Mouse (Mus musculus): ENCODE measurements around the gene Dnm3.
A peak's percentile ranks its signal among the peaks of the same experiment; 100 is the strongest.

The Dnm3 gene

GRCm38 (mm10) chr1:162074626-162075410 lies 403.0 kb downstream of the Dnm3 start:
- DNase-seq (ENCODE audit: low spot score) = no peak

- DNase-seq (ENCODE audit: low spot score) = no peak
These were observed 404.8 kb downstream of the Dnm3 start for GRCm38 (mm10) chr1:162072917-162073578.

- DNase-seq (ENCODE audit: low spot score) = no peak
These were observed 424.2 kb downstream of the Dnm3 start for GRCm38 (mm10) chr1:162053608-162054007.

GRCm38 (mm10) chr1:162053186-162053585 lies 424.6 kb downstream of the Dnm3 start:
- no peak for DNase-seq (ENCODE audit: low spot score)

- DNase-seq (ENCODE audit: low spot score) = no peak
These were observed 425.1 kb downstream of the Dnm3 start for GRCm38 (mm10) chr1:162052755-162053154.

GRCm38 (mm10) chr1:162052138-162052537 lies 425.7 kb downstream of the Dnm3 start:
- DNase-seq (ENCODE audit: low spot score) = no peak

- DNase-seq (ENCODE audit: low spot score) = no peak
These were observed 426.1 kb downstream of the Dnm3 start for GRCm38 (mm10) chr1:162051710-162052109.

GRCm38 (mm10) chr1:162047673-162048072 lies 430.2 kb downstream of the Dnm3 start:
- DNase-seq (ENCODE audit: low spot score) = no peak

GRCm38 (mm10) chr1:162043788-162044717 lies 433.8 kb downstream of the Dnm3 start:
- no peak for DNase-seq (ENCODE audit: low spot score)

- no peak for DNase-seq (ENCODE audit: low spot score)
These were observed 434.6 kb downstream of the Dnm3 start for GRCm38 (mm10) chr1:162043216-162043615.

- no peak for DNase-seq (ENCODE audit: low spot score)
These were observed 435.4 kb downstream of the Dnm3 start for GRCm38 (mm10) chr1:162042384-162042783.

GRCm38 (mm10) chr1:162040490-162041274 lies 437.2 kb downstream of the Dnm3 start:
- peak; percentile 37 for DNase-seq (ENCODE audit: low spot score)

- DNase-seq (ENCODE audit: low spot score) = no peak
These were observed 438.0 kb downstream of the Dnm3 start for GRCm38 (mm10) chr1:162039808-162040207.

- no peak for DNase-seq (ENCODE audit: low spot score)
These were observed 438.7 kb downstream of the Dnm3 start for GRCm38 (mm10) chr1:162039011-162039595.

- no peak for DNase-seq (ENCODE audit: low spot score)
These were observed 439.4 kb downstream of the Dnm3 start for GRCm38 (mm10) chr1:162038431-162038830.

- DNase-seq (ENCODE audit: low spot score) = peak; percentile 39
These were observed 439.8 kb downstream of the Dnm3 start for GRCm38 (mm10) chr1:162037968-162038421.

- DNase-seq (ENCODE audit: low spot score) = no peak
These were observed 440.6 kb downstream of the Dnm3 start for GRCm38 (mm10) chr1:162037185-162037765.

- no peak for DNase-seq (ENCODE audit: low spot score)
These were observed 441.4 kb downstream of the Dnm3 start for GRCm38 (mm10) chr1:162036461-162036835.

GRCm38 (mm10) chr1:162035800-162036460 lies 441.9 kb downstream of the Dnm3 start:
- no peak for DNase-seq (ENCODE audit: low spot score)

GRCm38 (mm10) chr1:162023681-162024270 lies 454.1 kb downstream of the Dnm3 start:
- DNase-seq (ENCODE audit: low spot score) = no peak

All from ovary, postnatal 14 days (tissue).